8 mouse cellular contexts compared by ENCODE assay signal in the genomic region with DNA sequence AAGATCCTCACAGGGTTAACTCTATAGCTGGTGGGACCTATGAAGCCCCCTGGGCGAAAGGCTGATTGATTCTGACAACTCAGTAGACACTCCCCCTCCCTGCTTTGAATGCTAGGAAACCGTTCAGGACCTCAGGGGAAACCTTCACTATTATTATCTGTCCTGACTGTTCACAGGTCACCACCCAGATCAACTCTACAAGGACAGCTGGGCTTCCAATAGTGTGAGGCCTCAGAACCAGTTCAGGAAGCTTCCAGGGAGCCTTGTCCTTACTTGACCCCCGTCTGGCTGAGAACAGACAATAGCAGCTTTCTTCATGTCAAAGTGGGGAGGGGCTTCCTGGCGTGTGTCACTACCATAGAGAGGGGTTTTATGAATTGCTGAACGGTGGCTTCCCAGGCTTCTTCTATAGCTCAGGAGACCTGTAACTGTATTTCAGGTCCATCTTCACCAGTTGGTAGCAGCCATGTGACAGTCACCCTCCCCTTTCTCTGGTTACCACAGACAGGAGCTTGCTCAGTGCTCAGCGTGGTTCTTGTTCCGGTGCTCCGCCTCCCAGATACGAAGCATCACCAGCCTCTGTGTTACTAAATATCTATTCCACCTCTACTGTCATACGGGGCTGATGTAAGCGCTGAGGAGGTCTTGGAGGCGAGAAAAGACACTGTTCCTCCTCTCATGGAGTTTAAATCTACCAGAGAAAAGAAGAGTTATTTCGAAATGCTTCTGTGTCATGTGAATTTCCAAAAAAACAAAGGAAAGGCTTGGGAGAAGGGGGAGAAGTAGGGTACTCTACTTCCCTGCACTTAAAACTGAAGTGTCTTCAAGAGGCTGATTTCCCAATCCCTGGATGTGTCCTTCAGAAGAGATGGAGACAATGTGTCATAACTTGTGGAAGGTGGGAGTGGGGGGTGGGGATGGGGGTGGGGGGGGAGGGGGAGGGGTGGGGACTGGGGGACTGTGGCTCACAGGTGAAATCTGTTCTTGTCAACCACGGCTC.
DNase-seq lines count a peak whose midpoint lies in the region; ATAC-seq lines count a peak whose summit lies in the region.

No protein-coding gene starts in this region.

- no peak; the same call in 1 of the 2 replicates for ATAC-seq in heart, embryonic 14.5 days (ENCODE audit: insufficient number of reproducible peaks, insufficient read depth, low FRiP score, low read depth)
- peak; percentile 49; the same call in 1 of the 2 replicates for ATAC-seq in kidney, embryonic 16.5 days (ENCODE audit: low FRiP score, low TSS enrichment)
- no peak for ATAC-seq in erythroid progenitor cell, adult 5-6 weeks (replicated peaks; ENCODE audit: low FRiP score, poor library complexity, severe bottlenecking)

- H3K4me3 ChIP-seq in heart, embryonic 14.5 days (ENCODE audit: control insufficient read depth in 1 of 2, insufficient read depth in 1 of 2, low read depth in 1 of 2, low read length in 2 of 2), result no peak overlapping the region
- no peak overlapping the region for H3K4me3 ChIP-seq in kidney, embryonic 16.5 days (ENCODE audit: low read length)

- H3K27ac ChIP-seq in heart, embryonic 14.5 days (replicated peaks in 1 of 2; ENCODE audit: control insufficient read depth in 1 of 2, insufficient read depth in 1 of 2, low read depth in 2 of 2, low read length in 2 of 2), result no peak overlapping the region
- no peak overlapping the region for H3K27ac ChIP-seq in kidney, embryonic 16.5 days (ENCODE audit: low read length)

- peaks cover 6 to 8% of the 10 kb centered on the region in 2 experiments; a peak in 3 of 4 replicates for H3K4me1 ChIP-seq in heart, embryonic 14.5 days (ENCODE audit: control insufficient read depth in 2 of 2, insufficient read depth in 2 of 2, low read length in 2 of 2)
- peaks cover 8% of the 10 kb centered on the region for H3K4me1 ChIP-seq in kidney, embryonic 16.5 days (ENCODE audit: insufficient read depth, low read length)

- H3K9me3 ChIP-seq in heart, embryonic 14.5 days (ENCODE audit: control insufficient read depth, low read length), result no peaks in the 10 kb centered on the region
- no peaks in the 10 kb centered on the region for H3K9me3 ChIP-seq in kidney, embryonic 16.5 days (ENCODE audit: low read length)

- H3K27me3 ChIP-seq in heart, embryonic 14.5 days (ENCODE audit: control insufficient read depth, insufficient read depth, low read length), result no peaks in the 10 kb centered on the region
- no peaks in the 10 kb centered on the region for H3K27me3 ChIP-seq in kidney, embryonic 16.5 days (ENCODE audit: insufficient read depth, low read length)

- peak overlapping the region; percentile 41 for H3K4me2 ChIP-seq in heart, embryonic 14.5 days (ENCODE audit: low read length)
- peak overlapping the region; percentile 22; the same call in 1 of the 2 replicates for H3K4me2 ChIP-seq in kidney, embryonic 16.5 days (replicated peaks; ENCODE audit: low read depth, low read length)

- no peaks in the 10 kb centered on the region for H3K36me3 ChIP-seq in heart, embryonic 14.5 days (ENCODE audit: control insufficient read depth, insufficient read depth, low read length)
- no peaks in the 10 kb centered on the region for H3K36me3 ChIP-seq in kidney, embryonic 16.5 days (ENCODE audit: insufficient read depth, low read length)

- no peak overlapping the region for H3K9ac ChIP-seq in heart, embryonic 14.5 days (ENCODE audit: low read length)
- H3K9ac ChIP-seq in kidney, embryonic 16.5 days (replicated peaks; ENCODE audit: low read length), result 0 out of 2 replicates have a peak overlapping the region, but pooled peaks have one; percentile 10

- peak; percentile 34 for DNase-seq in layer of hippocampus, adult 9-11 months
- DNase-seq in layer of hippocampus, postnatal 25 days (ENCODE audit: extremely low spot score in 1 of 2, low spot score in 1 of 2), result no peak
- peak; percentile 67 for DNase-seq in embryo, embryonic 11 days
- DNase-seq in lung, postnatal 4 days, result peak; percentile 48 to 53
- peak; percentile 26 to 35 for DNase-seq in right cerebral cortex, adult 2 months (ENCODE audit: low spot score in 2 of 2)

- WGBS in heart, embryonic 14.5 days, result 33% methylated on average over 14 of the region's 14 CpGs
- WGBS in kidney, embryonic 16.5 days, result 35% methylated on average over 14 of the region's 14 CpGs

Comparison
In these comparisons a context has a peak if more than half of its experiments do, and no peak if none do; other contexts are left out.
1. DNase-seq: peak in layer of hippocampus, adult 9-11 months (single experiment), embryo, embryonic 11 days (single experiment), lung, postnatal 4 days (2 of 2) and right cerebral cortex, adult 2 months (2 of 2); none in layer of hippocampus, postnatal 25 days (0 of 2).